Mouse (Mus musculus) adrenal gland, adult 2 months (tissue): ENCODE measurements around the gene Arid5b. TPM values are rescaled to one million over a fixed set of nuclear protein-coding genes. Genes with fewer than 3 reads are reported as not detected.
A peak's percentile ranks its signal among the peaks of the same experiment; 100 is the strongest.

Experiments used
- DNase-seq: peaks from one replicate; pipeline ENCODE4 v3.0.0; 2021
- polyA plus RNA-seq: library from polyadenylated mRNA; depleted of rRNA; stranded (reverse); fragments of >200 nt; gene quantifications from 2 replicates; pipeline ENCODE4 v1.2.3, GENCODE M21; 2012
- total RNA-seq, 2 experiments: library from RNA; stranded (reverse); gene quantifications; 2 replicates each; pipeline ENCODE4 v1.2.3; 2021

Gene Arid5b
- total and polyA plus RNA-seq, 3 experiments: 6.2 to 25.1 (median 19.8) TPM

DNA sequence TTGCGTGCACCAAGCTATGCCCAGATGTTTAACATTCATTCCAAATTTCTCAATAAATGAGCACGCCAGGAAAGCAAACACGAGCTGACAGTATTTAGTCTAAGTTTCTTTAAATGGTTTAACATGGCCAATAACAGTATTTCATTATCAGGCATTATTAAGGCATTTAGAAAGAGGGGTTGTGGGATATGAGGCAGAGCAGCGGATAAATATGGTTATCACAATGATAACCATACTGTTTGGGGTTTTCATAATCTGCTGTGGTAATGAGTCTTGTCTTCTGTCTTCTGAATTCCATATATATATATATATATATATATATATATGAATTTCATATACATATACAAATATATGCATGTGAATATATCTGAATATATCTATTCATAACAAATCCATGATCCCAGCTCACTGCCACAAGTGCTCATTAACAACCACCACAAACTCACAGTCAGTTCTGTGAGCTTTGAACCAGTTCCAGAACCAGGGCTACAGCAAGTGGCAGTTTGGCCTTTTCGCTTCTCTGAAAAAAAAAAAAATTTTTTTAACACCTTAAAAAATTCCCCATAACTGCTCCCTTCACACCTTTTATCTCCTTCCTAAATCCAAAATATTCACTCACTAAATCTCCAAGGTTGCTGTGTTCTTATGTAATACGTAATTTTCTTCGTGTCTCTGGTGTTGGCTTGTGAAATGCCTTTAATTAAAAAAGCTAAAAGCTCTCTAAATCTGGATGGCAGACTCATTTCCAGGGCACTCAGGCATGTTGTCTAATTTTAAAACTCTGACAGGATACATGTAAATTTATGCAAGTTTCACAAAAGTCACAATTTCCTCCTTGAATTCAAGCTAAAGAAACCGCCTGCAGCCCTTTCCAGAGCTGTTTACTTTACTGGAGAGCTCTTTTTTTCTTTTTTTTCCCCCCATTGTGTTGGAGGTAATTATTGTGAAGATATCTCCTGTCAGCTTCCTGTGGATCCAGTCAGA is 113.5 kb downstream of the Arid5b start:
- no peak for DNase-seq

DNA sequence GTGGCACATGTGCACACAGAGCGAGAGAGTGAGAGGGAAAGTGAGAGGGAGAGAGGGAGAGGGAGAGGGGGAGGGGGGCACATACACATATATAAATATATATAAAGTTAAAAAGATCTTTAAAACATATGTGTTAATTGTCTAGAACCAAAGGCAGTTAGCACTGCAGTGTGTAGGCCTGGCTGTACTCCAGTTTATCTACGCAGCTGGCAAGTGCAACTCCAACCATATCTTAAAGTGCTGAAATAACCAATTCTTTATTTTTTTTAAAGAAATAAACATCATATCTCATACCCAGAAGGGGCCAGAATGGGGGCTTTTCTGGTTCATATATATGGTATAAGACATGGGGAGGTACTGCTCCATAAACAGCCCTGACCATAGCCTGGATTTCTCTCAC is 114.4 kb downstream of the Arid5b start:
- DNase-seq: no peak

DNA sequence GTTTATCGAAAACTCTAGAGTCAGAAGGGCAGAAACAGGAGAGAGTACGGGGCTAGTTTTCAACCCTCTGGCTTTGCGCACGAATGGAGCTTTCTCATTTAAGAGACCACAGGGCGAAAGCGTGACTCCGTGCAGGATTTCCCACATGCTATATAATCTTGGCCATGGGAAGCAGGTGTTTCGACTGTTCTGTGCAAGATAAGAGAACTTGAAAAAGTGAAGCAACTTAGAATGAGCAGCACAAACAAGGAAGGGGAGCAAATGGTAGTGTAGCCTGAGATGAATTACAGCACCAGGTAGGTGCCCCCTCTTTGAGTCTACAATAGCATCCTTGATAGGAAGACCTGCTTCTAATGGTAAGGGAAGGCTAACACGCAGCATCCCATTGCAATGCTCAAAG is 118.8 kb downstream of the Arid5b start:
- DNase-seq: no peak

GRCm38 (mm10) chr10:68158555-68158954 is 120.0 kb downstream of the Arid5b start:
- no peak for DNase-seq

DNA sequence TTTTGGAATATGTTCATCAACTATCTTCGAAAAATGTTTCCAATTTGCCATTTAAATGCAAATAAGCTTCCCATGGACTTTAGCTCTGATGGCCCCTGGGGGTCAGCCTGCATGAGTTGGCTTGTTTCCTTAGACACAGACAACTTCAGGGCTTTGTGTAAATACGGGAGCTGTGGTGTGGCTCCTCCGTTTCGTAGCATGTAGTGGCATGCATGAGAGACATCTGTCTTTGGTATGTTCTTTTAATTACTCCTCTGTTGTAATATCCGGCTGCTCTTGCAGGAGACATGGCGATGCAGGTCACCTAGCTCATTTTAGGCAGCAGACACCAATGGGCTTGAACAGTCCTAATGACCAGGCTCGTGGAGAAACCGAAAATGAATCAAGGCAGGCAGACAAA is 121.0 kb downstream of the Arid5b start:
- no peak for DNase-seq

GRCm38 (mm10) chr10:68156646-68157245 is 121.8 kb downstream of the Arid5b start:
- no peak for DNase-seq

DNA sequence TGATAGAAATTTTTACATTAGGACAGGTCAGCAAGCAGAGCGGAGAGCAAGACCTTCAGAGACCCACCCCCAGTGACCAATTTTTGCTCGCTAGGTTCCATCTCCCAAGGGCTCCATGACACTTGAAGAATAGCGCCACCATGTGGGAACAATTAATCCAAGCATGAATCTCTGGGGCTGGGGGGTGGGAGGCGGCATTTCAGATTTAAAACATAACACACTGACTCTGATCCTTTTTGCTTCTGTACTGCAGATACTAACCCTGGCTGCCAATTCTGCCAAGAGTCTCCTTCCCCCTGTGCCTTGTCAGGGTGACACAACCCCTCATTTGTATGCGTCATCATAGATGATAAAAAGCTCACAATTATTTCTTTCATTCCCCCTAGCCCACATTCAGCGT is 122.4 kb downstream of the Arid5b start:
- DNase-seq: no peak

DNA sequence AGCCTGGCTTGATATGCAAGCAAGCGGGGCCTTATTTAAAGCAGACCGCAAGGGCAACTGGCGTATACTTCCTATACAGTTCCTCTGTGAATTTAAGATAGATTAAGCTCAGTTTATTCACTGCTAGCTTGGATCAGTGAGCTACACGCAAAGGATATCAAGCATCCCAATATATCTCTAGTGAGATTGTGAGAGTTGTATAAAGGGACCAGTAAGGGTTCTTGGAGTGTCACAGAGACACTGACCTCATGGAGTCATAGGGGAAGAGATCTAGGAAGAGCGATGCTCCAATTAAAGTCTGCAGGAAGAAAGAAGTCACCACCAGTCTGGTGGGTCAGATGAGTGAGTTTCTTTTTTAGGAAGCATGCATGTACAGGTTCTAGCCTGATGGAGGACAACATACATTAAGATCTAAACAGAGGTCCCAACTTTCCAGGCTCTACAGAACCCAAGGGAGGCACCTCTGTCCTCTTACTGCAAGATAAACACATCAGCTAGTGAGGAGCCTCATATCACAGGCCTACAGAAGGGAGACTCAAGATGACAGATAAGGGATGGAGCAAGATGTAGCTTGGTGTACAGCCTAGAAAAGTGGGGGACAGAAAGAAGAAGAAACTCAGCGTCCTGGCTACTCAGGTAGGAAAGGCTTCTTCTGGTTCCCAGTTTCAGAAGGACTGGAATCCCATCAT is 123.0 kb downstream of the Arid5b start:
- DNase-seq: no peak

DNA sequence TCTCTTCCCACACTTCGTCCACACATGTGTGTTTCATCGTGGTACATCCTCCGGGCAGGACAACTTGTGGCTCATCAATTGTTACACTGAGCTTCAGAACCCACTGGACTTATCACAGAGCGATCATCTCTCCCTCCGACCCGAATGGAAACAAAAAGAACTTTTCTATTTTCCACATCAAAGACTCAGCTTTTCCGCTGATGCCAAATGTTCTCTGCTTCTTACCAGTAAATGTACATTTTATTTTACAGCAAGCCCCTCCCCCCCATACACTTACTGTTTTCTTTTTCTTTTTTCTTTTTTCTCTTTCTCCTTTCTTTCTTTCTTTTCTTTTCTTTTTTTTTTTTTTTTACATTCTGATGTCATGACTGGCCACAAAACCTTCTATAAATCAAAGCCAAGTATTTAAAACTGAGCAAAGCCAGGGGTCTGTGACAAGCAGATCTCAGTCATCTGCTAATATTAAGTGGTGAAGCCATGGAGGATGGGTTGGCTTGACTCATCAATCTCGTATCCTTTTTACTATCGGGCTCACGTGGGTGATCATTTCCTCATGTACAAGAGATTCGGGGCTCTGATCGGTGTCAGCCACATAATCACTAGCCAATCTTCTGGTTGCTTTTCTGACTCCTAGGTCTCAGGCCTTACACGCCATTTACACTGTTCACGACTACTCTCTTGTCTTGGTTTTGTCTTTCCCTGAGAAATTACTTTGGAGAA is 124.3 kb downstream of the Arid5b start:
- no peak for DNase-seq

DNA sequence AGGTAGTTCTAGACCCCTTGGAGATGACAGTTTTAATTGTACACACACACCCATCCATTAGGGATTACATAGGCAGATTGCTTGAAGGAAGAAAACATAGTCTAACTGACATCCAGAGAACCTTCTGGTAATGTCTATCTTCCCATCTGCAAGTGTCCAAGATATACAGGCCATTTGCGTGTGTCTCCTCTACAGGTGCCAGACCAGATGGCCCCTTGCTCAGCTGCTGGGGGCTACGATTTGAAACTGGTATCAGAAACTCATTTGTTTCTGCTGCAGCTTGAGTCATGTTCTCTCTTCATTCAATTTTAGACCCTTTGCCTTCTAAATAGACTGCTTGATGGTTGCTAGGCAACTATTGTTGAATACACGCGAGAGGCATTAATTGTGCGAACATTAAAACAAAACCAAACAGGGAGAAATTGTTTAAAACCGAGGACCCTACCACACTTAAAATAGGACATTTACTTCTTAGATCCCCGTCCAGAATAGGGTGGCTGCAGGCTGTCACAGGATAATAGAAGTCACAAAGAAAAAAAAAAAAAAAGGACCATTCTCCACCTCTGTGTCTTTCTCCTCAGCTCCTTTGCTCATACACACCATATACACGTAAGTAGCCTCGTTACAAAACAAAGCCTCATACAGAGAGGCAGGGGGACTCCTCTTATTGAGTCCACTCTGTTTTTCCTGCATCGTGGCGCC is 125.0 kb downstream of the Arid5b start:
- DNase-seq: no peak

DNA sequence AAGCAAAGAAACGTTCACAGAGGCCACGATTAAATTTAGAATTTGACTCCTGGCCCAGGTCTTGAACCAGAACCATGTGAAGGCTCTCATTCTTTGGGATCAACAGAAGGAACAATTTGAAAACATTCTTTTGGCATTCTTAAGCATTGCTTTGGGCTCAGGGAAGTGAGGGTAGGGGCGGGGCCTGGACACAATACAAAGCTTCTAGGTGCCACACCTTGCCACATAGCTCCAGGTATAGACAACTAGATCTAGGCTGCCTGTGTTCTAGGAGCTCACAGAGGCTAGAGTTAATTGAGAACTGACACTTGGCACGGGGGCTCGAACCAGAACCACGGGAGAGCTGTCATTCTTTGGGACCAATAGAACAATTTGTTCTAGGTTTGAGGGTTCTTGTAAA is 130.0 kb downstream of the Arid5b start:
- DNase-seq: no peak

DNA sequence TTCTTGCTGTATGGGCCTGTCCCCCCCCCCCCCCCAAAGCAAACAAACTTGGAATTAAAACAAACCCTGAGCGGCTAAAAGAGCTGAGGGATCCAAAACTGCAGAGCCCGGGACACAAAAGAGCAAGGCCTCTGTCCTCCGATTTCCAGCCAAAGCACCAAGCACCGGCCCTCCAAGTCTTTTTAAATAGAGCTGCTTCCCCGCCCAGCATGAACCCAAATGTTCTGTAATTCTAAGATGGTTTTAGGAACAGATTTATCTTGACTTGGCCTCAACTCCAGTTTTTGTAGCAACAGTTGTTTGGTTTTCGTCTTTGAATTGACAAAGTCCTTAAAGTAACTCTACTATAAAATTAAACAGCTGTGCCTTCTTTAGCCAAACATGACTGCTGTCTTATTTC is 130.8 kb downstream of the Arid5b start:
- DNase-seq: no peak

DNA sequence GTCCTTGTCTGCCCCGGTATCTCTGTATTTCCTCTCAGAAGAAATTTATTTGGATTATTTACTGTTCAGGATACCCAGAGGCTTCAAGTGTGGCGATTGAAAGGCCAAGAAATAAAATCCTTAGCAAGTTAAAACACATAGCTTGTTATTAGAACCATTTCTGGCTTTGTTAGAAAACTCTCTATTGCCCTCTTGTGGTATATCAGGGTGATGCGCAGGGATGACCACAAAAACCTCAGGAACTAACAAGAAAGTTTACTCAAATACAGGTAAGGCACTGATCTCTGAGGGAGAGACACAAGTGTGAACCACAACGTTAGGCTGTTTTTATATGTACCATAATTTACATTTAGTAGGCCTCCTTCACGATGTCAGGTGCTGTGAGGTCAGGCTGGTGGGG is 131.7 kb downstream of the Arid5b start:
- peak; percentile 58 for DNase-seq

GRCm38 (mm10) chr10:68145286-68145950 is 133.1 kb downstream of the Arid5b start:
- no peak for DNase-seq

DNA sequence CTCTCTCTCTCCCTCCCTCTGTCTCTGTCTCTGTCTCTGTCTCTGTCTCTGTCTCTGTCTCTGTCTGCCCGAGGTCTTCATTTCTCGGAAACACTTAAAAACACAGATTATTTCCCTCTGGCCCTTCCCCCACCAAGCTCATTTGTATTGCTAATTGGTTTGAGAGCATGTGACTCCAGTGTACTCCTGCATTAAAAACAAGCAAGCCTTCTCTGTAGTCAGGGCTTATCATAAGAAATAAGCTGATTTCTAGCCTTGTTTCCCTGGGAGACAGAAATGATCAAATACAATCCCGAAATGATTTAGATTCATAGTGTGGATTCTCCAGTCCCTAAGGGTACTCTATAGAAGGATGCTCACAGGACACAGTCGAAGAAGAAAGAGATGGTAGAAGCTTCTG is 136.0 kb downstream of the Arid5b start:
- DNase-seq: no peak

- DNase-seq: no peak
Measured at GRCm38 (mm10) chr10:68141567-68141966, 137.0 kb downstream of the Arid5b start.

GRCm38 (mm10) chr10:68140871-68141270 is 137.7 kb downstream of the Arid5b start:
- DNase-seq: no peak

- DNase-seq: no peak
Measured at GRCm38 (mm10) chr10:68140306-68140705, 138.2 kb downstream of the Arid5b start.

DNA sequence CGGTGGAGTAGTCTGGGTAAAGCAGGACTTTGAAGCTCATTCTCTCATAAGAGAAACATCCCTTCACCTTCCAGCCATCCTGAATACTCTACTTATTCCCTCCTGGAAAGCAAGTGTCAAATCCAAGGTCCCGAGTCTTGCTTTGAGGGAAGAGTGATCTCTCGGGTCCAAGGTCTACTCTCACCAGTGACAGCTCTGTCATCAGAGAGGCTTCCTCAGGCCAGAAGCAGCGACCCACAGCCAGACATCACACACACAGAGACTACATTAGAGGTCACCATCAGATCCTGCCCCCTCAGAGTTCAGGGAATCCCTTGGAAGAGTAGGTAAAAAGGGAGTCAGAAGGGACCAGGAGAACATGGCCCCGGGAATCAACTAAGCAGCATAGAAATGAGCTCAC is 140.4 kb downstream of the Arid5b start:
- no peak for DNase-seq

DNA sequence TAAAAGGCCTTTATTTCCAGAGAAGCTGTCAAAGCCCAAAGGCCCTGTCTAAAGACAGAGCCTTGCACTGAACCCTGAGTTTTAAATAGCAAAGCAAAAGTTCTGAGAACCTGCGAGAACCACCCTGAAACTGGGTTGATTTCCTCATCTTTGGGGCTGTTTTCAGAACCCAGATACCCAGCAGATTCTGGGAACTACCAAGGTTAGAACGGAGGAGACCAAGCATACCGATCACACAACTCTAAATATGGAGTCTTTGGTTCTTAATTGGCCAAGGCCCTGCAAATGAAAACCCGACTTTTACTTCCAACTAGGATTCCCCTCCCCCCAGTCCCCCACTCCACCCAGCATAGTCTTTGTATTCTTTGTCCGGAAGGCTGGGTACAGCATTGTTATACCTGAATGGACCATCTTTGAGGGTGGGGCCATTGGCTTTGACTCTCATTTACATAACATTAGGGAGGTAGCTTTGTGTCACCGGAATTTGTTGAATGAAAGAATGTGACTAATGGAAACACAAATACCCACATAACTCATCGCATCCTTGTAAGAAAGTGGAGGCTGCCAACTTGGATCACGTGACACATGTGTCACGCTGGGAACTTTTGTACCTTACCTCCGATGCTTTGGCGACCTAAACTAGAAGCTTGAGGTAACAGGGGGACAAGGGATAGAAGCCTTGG is 141.2 kb downstream of the Arid5b start:
- DNase-seq: peak; percentile 14
